Mouse (Mus musculus) C2C12 (cell line): ENCODE measurements around the gene Iltifb.
"Not testable (repeated sequence)": the region's sequence is repeated elsewhere in the genome, so short reads cannot be mapped to it uniquely, and the experiment has no call there.

Experiments
- CTCF ChIP-seq: IDR thresholded peaks from one replicate; pipeline ENCODE4 v1.5.1; 2011; ENCODE audit not compliant: control insufficient read depth, insufficient read depth, insufficient read length
- FOSL1 ChIP-seq: IDR thresholded peaks from one replicate; pipeline ENCODE4 v1.8.0; 2011; ENCODE audit warnings: mild to moderate bottlenecking, low read length; ENCODE audit not compliant: poor library complexity, insufficient read depth, severe bottlenecking
- MAX ChIP-seq: IDR thresholded peaks from one replicate; pipeline ENCODE4 v1.6.1; 2011; ENCODE audit warnings: mild to moderate bottlenecking, control low read depth
- MYOG ChIP-seq: IDR thresholded peaks from one replicate; pipeline ENCODE4 v1.6.1; 2011; ENCODE audit not compliant: control insufficient read depth, insufficient read length; ENCODE audit errors: extremely low read depth

DNA sequence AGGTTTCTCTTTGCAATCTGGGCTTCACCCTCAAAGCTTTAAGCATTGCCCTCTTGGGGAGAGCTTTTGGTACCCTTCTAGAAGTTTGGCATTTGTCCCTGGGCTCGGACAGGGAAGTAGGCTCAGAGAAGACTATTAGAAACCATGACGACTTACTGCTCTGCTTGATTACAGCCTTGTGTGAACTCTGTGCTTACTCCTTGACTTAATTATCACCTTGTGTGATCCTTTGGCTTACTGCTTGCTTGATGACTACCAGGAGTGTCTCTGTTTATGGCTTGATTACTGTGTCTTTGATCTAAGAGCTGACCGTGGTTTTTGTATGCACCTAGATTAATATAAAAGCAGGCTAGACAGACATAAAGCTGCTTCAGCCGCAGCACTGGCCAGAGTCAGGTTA, 16.8 kb downstream of the Iltifb start:
- not testable (repeated sequence) for TF ChIP-seq FOSL1, CTCF, MAX, MYOG
